17 mouse cellular contexts compared by ENCODE assay signal in the genomic region with DNA sequence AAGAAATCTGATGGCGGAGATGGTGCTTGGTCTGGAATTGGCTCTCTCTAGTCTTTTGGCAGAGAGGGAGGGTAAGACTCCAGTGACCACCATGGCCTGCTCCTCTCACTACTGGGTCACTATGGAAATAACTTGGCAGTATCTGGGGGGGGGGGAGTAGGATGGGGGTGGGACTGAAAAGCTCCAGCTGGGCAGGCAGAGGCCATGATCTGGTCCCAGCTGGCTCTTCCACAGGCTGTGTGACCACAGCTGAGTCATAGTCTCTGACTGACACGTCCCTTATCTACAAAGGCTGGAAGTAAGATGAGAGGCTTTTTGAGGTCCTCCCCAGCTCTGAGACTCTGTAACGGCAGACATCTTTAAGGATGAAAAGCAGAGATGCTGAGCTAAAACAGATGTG. TPM values are rescaled to one million over a fixed set of nuclear protein-coding genes. Genes with fewer than 3 reads are reported as not detected.
DNase-seq lines count a peak whose midpoint lies in the region; ATAC-seq and TF ChIP-seq lines count a peak whose summit lies in the region.
"Had no signal": no experiment of that assay in that cellular context is flagged by ENCODE, and none has a peak within 500 bp of the region (broad histone marks: within the 10 kb centered on the region; RNA-seq: fewer than 3 reads in every experiment).

No protein-coding gene starts in this region.

- no peak for TF ChIP-seq CTCF in lung, embryonic 14.5 days (IDR thresholded peaks at IDR 0.05; ENCODE audit: low read depth)
- TF ChIP-seq CTCF in CH12.LX (conservative IDR thresholded peaks at IDR 0.05 in 1 of 2, IDR thresholded peaks at IDR 0.05 in 1 of 2; ENCODE audit: low read depth in 2 of 2, low read length in 2 of 2) = no peak

- WGBS in lung, embryonic 14.5 days = 31% methylated on average over 3 of the region's 3 CpGs

- TF ChIP-seq POLR2A in CH12.LX (IDR thresholded peaks at IDR 0.05; ENCODE audit: low read depth, low read length) = no peak

- peak; percentile 34; the same call in 1 of the 2 replicates for TF ChIP-seq EP300 in CH12.LX (IDR thresholded peaks at IDR 0.05; ENCODE audit: low read length)

- no peak overlapping the region for H3K4me3 ChIP-seq in lung, embryonic 14.5 days (ENCODE audit: low read depth, low read length)
- H3K4me3 ChIP-seq in CH12.LX (replicated peaks in 1 of 3; ENCODE audit: low read depth in 2 of 3, low read length in 2 of 3, poor library complexity in 1 of 3) = no peak overlapping the region
- H3K4me3 ChIP-seq: hindbrain, embryonic 15.5 days; limb, embryonic 15.5 days; midbrain, embryonic 12.5 days had no signal

- no peak overlapping the region for H3K4me2 ChIP-seq in lung, embryonic 14.5 days
- no peak overlapping the region for H3K4me2 ChIP-seq in CH12.LX (ENCODE audit: insufficient read depth, low read depth, poor library complexity, severe bottlenecking)
- H3K4me2 ChIP-seq: hindbrain, embryonic 15.5 days; limb, embryonic 15.5 days; midbrain, embryonic 12.5 days had no signal

- H3K9ac ChIP-seq in lung, embryonic 14.5 days = no peak overlapping the region
- no peak overlapping the region for H3K9ac ChIP-seq in CH12.LX (ENCODE audit: insufficient read depth, low read depth)
- H3K9ac ChIP-seq: hindbrain, embryonic 15.5 days; limb, embryonic 15.5 days; midbrain, embryonic 12.5 days had no signal

- dilution Hi-C loops in CH12.LX (cut with MboI; ENCODE audit: extremely low pct_ligation_motif_present, extremely low pct_unique_long_range_greater_than_20kb, low sequenced_read_pairs) = no loop called here

- ATAC-seq in lung, embryonic 14.5 days (ENCODE audit: insufficient read depth) = peak; percentile 78
- ATAC-seq: CD4-positive, CD25-positive, alpha-beta regulatory T cell, adult 4 months; forebrain, embryonic 14.5 days had no signal

- H3K27me3 ChIP-seq in lung, embryonic 14.5 days (ENCODE audit: insufficient read depth, low read length) = peaks cover 4% of the 10 kb centered on the region; the same call in 1 of the 2 replicates
- no peaks in the 10 kb centered on the region for H3K27me3 ChIP-seq in CH12.LX (replicated peaks)
- H3K27me3 ChIP-seq: hindbrain, embryonic 15.5 days had no signal

- peak; percentile 97 for DNase-seq in heart, adult 11 months
- DNase-seq in heart, postnatal 4 days = no peak
- peak; percentile 79 for DNase-seq in lung, embryonic 14.5 days
- DNase-seq in lung, postnatal 14 days = no peak
- DNase-seq in CH12.LX (ENCODE audit: extremely low read depth) = no peak
- DNase-seq in lung, postnatal 10 days = peak; percentile 53
- no peak for DNase-seq in spleen, postnatal 10 days (ENCODE audit: low spot score in 2 of 2)
- DNase-seq in cerebellum, postnatal 4 days (ENCODE audit: low spot score in 2 of 2) = no peak
- DNase-seq: cerebellum, adult 11-12 months; kidney, adult 18-20 months; right cerebral cortex, postnatal 14 days; thymus, adult 2 months had no signal

- TF ChIP-seq RAD21 in CH12.LX (IDR thresholded peaks at IDR 0.05; ENCODE audit: low read depth, low read length) = no peak

- H3K36me3 ChIP-seq in lung, embryonic 14.5 days (ENCODE audit: insufficient read depth) = no peaks in the 10 kb centered on the region
- H3K36me3 ChIP-seq in CH12.LX (replicated peaks in 1 of 2; ENCODE audit: control insufficient read depth in 1 of 2, insufficient read depth in 1 of 2, low read length in 1 of 2) = no peaks in the 10 kb centered on the region
- H3K36me3 ChIP-seq: hindbrain, embryonic 15.5 days; limb, embryonic 15.5 days; midbrain, embryonic 12.5 days had no signal

- H3K79me2 ChIP-seq in CH12.LX (replicated peaks; ENCODE audit: control insufficient read depth, extremely low read depth, insufficient read depth, poor library complexity, severe bottlenecking) = no peaks in the 10 kb centered on the region

- H3K27ac ChIP-seq in lung, embryonic 14.5 days (ENCODE audit: low read depth) = no peak overlapping the region
- H3K27ac ChIP-seq in CH12.LX (ENCODE audit: insufficient read depth, low read depth) = no peak overlapping the region
- H3K27ac ChIP-seq: hindbrain, embryonic 15.5 days; limb, embryonic 15.5 days; midbrain, embryonic 12.5 days had no signal

- peaks cover 22% of the 10 kb centered on the region for H3K4me1 ChIP-seq in lung, embryonic 14.5 days (ENCODE audit: insufficient read depth)
- peaks cover 41 to 79% of the 10 kb centered on the region in 2 experiments for H3K4me1 ChIP-seq in CH12.LX (ENCODE audit: control insufficient read depth in 1 of 2, insufficient read depth in 2 of 2)

- H3K9me3 ChIP-seq in lung, embryonic 14.5 days (ENCODE audit: low read depth, low read length) = no peaks in the 10 kb centered on the region
- no peaks in the 10 kb centered on the region for H3K9me3 ChIP-seq in CH12.LX (replicated peaks; ENCODE audit: low read length)
- H3K9me3 ChIP-seq: hindbrain, embryonic 15.5 days; limb, embryonic 15.5 days; midbrain, embryonic 12.5 days had no signal

- in situ Hi-C loops in CH12.LX (cut with MboI; ENCODE audit: low pct_ligation_motif_present, low pct_unique_long_range_greater_than_20kb, low sequenced_read_pairs) = loop anchor here (5.0 kb wide), 1 partner anchor 50 kb away; no protein-coding TSS in a partner anchor

TF ChIP-seq in CH12.LX, 34 proteins besides CTCF, POLR2A, EP300 and RAD21:
- no peak for TF ChIP-seq BHLHE40 (IDR thresholded peaks at IDR 0.05; ENCODE audit: low read depth, low read length)
- TF ChIP-seq MAFK (IDR thresholded peaks at IDR 0.05; ENCODE audit: insufficient replicate concordance, low read length) = no peak
- TF ChIP-seq USF2 (conservative IDR thresholded peaks at IDR 0.05; ENCODE audit: low read depth, low read length) = no peak
- TF ChIP-seq ETS1 (conservative IDR thresholded peaks at IDR 0.05; ENCODE audit: low read depth, low read length) = peak; percentile 89
- 0 out of 2 replicates have a peak, but pooled peaks have one; percentile 23 for TF ChIP-seq TCF12 (IDR thresholded peaks at IDR 0.05; ENCODE audit: low read depth, low read length)
- TF ChIP-seq E2F4 (IDR thresholded peaks at IDR 0.05; ENCODE audit: insufficient replicate concordance, low read depth, low read length) = no peak

RNA-seq across cellular contexts. Expression of gene Lif, which starts 40.4 kb away (rescaled TPM):
- 1 to 10 TPM; 1.8 to 2.0 TPM for total RNA-seq in heart, postnatal 4 days (2021)
- polyA plus RNA-seq in lung, embryonic 14.5 days (2014; fragmentation: Nextera tagmentation; extraction: Ambion mirVana) = 0.12 and 0.33 TPM in 2 replicates
- total RNA-seq in CH12.LX (2012; rRNA removed) (0.42 and 1.8 TPM in 2 replicates), CH12.LX (2014; rRNA removed) (0.05 and 0.15 TPM in 2 replicates)
- polyA plus RNA-seq in CH12.LX (2012; ENCODE audit: insufficient read length, low read depth) = 0.07 and 0.17 TPM in 2 replicates
- polyA plus RNA-seq: forebrain, embryonic 14.5 days; midbrain, embryonic 12.5 days had no signal

Comparison
In these comparisons a context has a peak if more than half of its experiments do, and no peak if none do; other contexts are left out.
1. DNase-seq: peak in heart, adult 11 months (single experiment), lung, embryonic 14.5 days (single experiment) and lung, postnatal 10 days (single experiment); none in heart, postnatal 4 days (single experiment), lung, postnatal 14 days (single experiment), CH12.LX (single experiment), spleen, postnatal 10 days (0 of 2) and cerebellum, postnatal 4 days (0 of 2).